Mouse (Mus musculus) limb, embryonic 15.5 days (tissue): Measurements from ENCODE around the gene Pla2g5. TPM values are rescaled to one million over a fixed set of nuclear protein-coding genes. Genes with fewer than 3 reads are reported as not detected.
"Not testable (repeated sequence)": the region's sequence is repeated elsewhere in the genome, so short reads cannot be mapped to it uniquely, and the experiment has no call there.

Source experiments
- ATAC-seq: fragments of 200-750 bp; cut with Nextera tagmentation; 2 replicates; pipeline ENCODE4 v1.8.0; 2017; ENCODE audit warnings: low read depth, moderate TSS enrichment; ENCODE audit not compliant: insufficient number of reproducible peaks, low FRiP score, low TSS enrichment
- H3K27ac ChIP-seq: fragments of 300-500 bp; sonication (generic); 2 replicates; pipeline ENCODE4 v1.5.1; 2015; ENCODE audit warnings: moderate library complexity, mild to moderate bottlenecking, inconsistent platforms
- H3K27me3 ChIP-seq: fragments of 300-500 bp; sonication (generic); 2 replicates; pipeline ENCODE4 v1.6.1; 2015; ENCODE audit warnings: inconsistent platforms
- H3K36me3 ChIP-seq: fragments of 300-500 bp; sonication (generic); 2 replicates; pipeline ENCODE4 v1.6.1; 2015; ENCODE audit warnings: inconsistent platforms
- H3K4me1 ChIP-seq: fragments of 300-500 bp; sonication (generic); 2 replicates; pipeline ENCODE4 v1.6.1; 2015; ENCODE audit warnings: inconsistent platforms
- H3K4me2 ChIP-seq: fragments of 300-500 bp; sonication (generic); 2 replicates; pipeline ENCODE4 v1.6.1; 2015; ENCODE audit warnings: mild to moderate bottlenecking, inconsistent platforms
- H3K4me3 ChIP-seq: fragments of 300-500 bp; sonication (generic); 2 replicates; pipeline ENCODE4 v1.5.1; 2015; ENCODE audit warnings: mild to moderate bottlenecking, inconsistent platforms
- H3K9ac ChIP-seq: fragments of 300-500 bp; sonication (generic); 2 replicates; pipeline ENCODE4 v1.6.1; 2015; ENCODE audit warnings: inconsistent platforms
- H3K9me3 ChIP-seq: fragments of 300-500 bp; sonication (generic); 2 replicates; pipeline ENCODE4 v1.6.1; 2016; ENCODE audit warnings: inconsistent platforms
- WGBS: fragments of 180-500 bp; shearing (Covaris S2); methylation state at CpG from one replicate; pipeline ENCODE4 v1.1.7; 2015; 5-methylcytosine and 5-hydroxymethylcytosine counted together
- polyA plus RNA-seq: library from polyadenylated mRNA; unstranded; fragments of >200 nt; fragmentation: Nextera tagmentation; extraction: Ambion mirVana; gene quantifications from 2 replicates; pipeline ENCODE4 v1.2.1, GENCODE M21; 2015

The Pla2g5 gene
- polyA plus RNA-seq, 1 experiment from 2014 or later, result 1.3 TPM

DNA sequence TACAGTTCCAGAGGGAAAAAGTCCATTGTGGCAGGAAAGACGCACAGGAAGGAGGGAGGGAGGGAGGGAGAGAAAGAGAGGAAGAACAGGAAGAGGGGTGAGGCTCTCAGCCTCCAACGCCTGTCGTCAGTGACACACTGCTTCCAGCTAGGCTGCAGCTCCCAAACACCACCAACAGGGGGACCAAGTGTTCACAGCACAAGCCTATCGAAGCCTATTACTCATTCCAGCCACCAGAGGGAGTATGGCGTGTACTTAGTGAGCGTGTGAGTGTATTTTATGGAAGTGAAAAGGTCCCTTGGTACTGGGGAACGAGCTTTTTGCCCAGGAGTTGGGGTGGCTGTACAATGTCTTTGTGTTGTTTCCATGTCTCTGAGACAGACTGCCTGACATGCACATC, 6.8 kb downstream of the Pla2g5 start:
- Histone ChIP-seq H3K4me1 (0 out of 2 replicates have a peak, but pooled peaks cover 6% of the 10 kb centered on the region), H3K9ac (no peak overlapping the region), H3K9me3 (no peaks in the 10 kb centered on the region), H3K27ac (no peak overlapping the region), H3K4me2 (no peak overlapping the region), H3K27me3 (peaks cover 8% of the 10 kb centered on the region; the same call in 1 of the 2 replicates), H3K4me3 (no peak overlapping the region), H3K36me3 (no peaks in the 10 kb centered on the region)
- no peak for ATAC-seq
- 24% methylated on average over 7 of the region's 7 CpGs for WGBS

- Histone ChIP-seq H3K9me3 (no peaks in the 10 kb centered on the region), H3K4me1 (0 out of 2 replicates have a peak, but pooled peaks cover 6% of the 10 kb centered on the region), H3K9ac (no peak overlapping the region), H3K36me3 (no peaks in the 10 kb centered on the region), H3K4me3 (no peak overlapping the region), H3K4me2 (no peak overlapping the region), H3K27ac (no peak overlapping the region), H3K27me3 (peaks cover 8% of the 10 kb centered on the region; the same call in 1 of the 2 replicates)
- 84% methylated on average over 9 of the region's 9 CpGs for WGBS
- ATAC-seq, result no peak
Observed at GRCm38 (mm10) chr4:138855092-138855632, 8.1 kb downstream of the Pla2g5 start.

DNA sequence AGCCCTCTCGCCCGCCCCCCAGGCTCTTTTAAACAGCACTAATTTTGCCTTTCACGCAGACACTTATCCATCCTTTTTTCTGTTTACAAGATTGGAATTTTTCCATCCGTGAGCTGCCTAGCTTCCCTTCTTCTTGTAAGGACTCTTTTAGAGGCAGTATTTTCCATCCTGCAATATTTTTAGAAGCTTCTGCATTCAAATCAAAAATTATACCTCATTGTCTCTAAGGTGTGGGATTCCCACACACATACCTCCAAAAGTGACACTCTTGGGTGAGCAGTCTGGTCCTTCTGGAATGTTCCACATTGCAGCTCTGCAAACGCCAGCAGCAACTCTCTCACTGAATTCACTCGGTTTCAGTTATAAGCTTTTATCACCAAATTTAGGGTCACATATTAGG, 10.3 kb downstream of the Pla2g5 start:
- H3K4me1 ChIP-seq, result no peaks in the 10 kb centered on the region
- H3K27ac ChIP-seq, result no peak overlapping the region
- no peak overlapping the region for H3K4me2 ChIP-seq
- WGBS, result 61% methylated on average over 6 of the region's 6 CpGs
- no peak overlapping the region for H3K9ac ChIP-seq
- no peaks in the 10 kb centered on the region for H3K9me3 ChIP-seq
- H3K27me3 ChIP-seq, result no peaks in the 10 kb centered on the region
- H3K4me3 ChIP-seq, result no peak overlapping the region
- H3K36me3 ChIP-seq, result no peaks in the 10 kb centered on the region
- no peak for ATAC-seq

DNA sequence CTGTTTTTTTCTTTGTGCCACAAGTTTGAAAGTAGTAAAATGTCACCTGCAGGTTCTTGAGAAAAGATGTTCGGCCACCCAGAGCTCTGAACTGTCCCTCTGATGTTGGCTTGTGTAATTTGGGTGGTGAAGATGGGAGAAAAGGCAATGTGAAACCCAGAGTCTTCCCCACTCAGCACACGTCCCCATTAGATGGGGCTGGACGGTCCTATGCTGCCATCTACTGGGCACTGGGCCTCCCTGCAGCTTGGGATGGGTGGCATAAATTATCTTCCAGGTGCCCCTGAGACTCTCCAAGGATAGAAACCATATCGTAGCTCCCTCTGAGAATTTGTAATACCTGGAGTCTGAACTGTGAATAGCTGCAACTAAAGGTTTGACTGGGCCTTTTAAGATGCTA, 11.8 kb downstream of the Pla2g5 start:
- Histone ChIP-seq H3K27me3 (no peaks in the 10 kb centered on the region), H3K4me3 (no peak overlapping the region), H3K36me3 (no peaks in the 10 kb centered on the region), H3K4me2 (no peak overlapping the region), H3K27ac (no peak overlapping the region), H3K9ac (no peak overlapping the region), H3K9me3 (no peaks in the 10 kb centered on the region), H3K4me1 (no peaks in the 10 kb centered on the region)
- no peak for ATAC-seq
- 2% methylated on average over 4 of the region's 4 CpGs for WGBS

DNA sequence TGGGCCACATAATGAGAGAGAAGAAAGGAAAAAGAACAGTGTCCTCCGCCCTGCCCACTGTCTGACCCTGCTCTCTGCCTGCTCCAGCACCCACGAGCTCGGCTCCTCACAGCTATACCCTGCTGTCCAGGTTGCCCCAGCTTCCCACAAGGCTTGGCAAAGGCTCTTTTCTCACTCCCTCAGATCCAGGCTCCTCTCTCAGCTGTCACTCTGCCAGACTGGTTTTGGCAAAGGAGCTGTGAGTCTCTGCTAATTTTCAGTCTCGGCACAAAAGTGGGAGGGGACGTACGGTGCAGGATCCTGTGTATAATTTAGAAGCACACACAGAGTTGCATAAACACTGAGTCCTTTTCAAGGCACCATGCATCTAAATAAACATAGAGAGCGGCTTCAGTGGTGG, 21.9 kb downstream of the Pla2g5 start:
- Histone ChIP-seq H3K27me3 (no peaks in the 10 kb centered on the region), H3K4me1 (no peaks in the 10 kb centered on the region), H3K9me3 (no peaks in the 10 kb centered on the region; the same call in 1 of the 2 replicates), H3K4me3 (no peak overlapping the region), H3K36me3 (no peaks in the 10 kb centered on the region), H3K27ac (no peak overlapping the region), H3K4me2 (no peak overlapping the region), H3K9ac (no peak overlapping the region)
- 75% methylated on average over 7 of the region's 7 CpGs for WGBS
- no peak for ATAC-seq

GRCm38 (mm10) chr4:138840726-138841125, 22.6 kb downstream of the Pla2g5 start:
- 84% methylated on average over 8 of the region's 8 CpGs for WGBS

GRCm38 (mm10) chr4:138839806-138840205, 23.5 kb downstream of the Pla2g5 start:
- H3K36me3 ChIP-seq, result no peaks in the 10 kb centered on the region
- no peaks in the 10 kb centered on the region for H3K27me3 ChIP-seq
- WGBS, result 65% methylated on average over 6 of the region's 6 CpGs
- no peak overlapping the region for H3K4me2 ChIP-seq
- no peak overlapping the region for H3K4me3 ChIP-seq
- no peaks in the 10 kb centered on the region for H3K4me1 ChIP-seq
- ATAC-seq, result no peak
- no peaks in the 10 kb centered on the region; the same call in 1 of the 2 replicates for H3K9me3 ChIP-seq
- no peak overlapping the region for H3K9ac ChIP-seq
- H3K27ac ChIP-seq, result no peak overlapping the region

More at GRCm38 (mm10) chr4:138840726-138841125, 22.6 kb downstream of the Pla2g5 start:
- H3K27me3 ChIP-seq, result no peaks in the 10 kb centered on the region
- no peaks in the 10 kb centered on the region for H3K4me1 ChIP-seq
- no peaks in the 10 kb centered on the region for H3K36me3 ChIP-seq
- no peak overlapping the region for H3K4me3 ChIP-seq
- no peak overlapping the region for H3K9ac ChIP-seq
- H3K4me2 ChIP-seq, result no peak overlapping the region
- no peak overlapping the region for H3K27ac ChIP-seq
- no peaks in the 10 kb centered on the region; the same call in 1 of the 2 replicates for H3K9me3 ChIP-seq
- no peak for ATAC-seq

GRCm38 (mm10) chr4:138827147-138827546, 36.1 kb downstream of the Pla2g5 start:
- peaks cover 5% of the 10 kb centered on the region; the same call in 1 of the 2 replicates for H3K27me3 ChIP-seq
- H3K4me3 ChIP-seq, result no peak overlapping the region
- no peaks in the 10 kb centered on the region for H3K36me3 ChIP-seq
- 45% methylated on average over 11 of the region's 11 CpGs for WGBS
- no peak overlapping the region for H3K9ac ChIP-seq
- H3K27ac ChIP-seq, result no peak overlapping the region
- peaks cover 21% of the 10 kb centered on the region for H3K4me1 ChIP-seq
- H3K4me2 ChIP-seq, result no peak overlapping the region
- H3K9me3 ChIP-seq, result no peaks in the 10 kb centered on the region
- no peak for ATAC-seq

- no peak for ATAC-seq
- H3K27ac ChIP-seq, result peak overlapping the region; percentile 47
- no peak overlapping the region for H3K9ac ChIP-seq
- H3K4me3 ChIP-seq, result no peak overlapping the region
- no peaks in the 10 kb centered on the region; the same call in 1 of the 2 replicates for H3K27me3 ChIP-seq
- H3K4me1 ChIP-seq, result peaks cover 21% of the 10 kb centered on the region
- no peak overlapping the region for H3K4me2 ChIP-seq
- 16% methylated on average over 18 of the region's 18 CpGs for WGBS
- H3K36me3 ChIP-seq, result no peaks in the 10 kb centered on the region
- H3K9me3 ChIP-seq, result no peaks in the 10 kb centered on the region
Observed at GRCm38 (mm10) chr4:138825751-138826567, 37.3 kb downstream of the Pla2g5 start.

GRCm38 (mm10) chr4:138824660-138825059, 38.6 kb downstream of the Pla2g5 start:
- Histone ChIP-seq H3K27me3 (no peaks in the 10 kb centered on the region; the same call in 1 of the 2 replicates), H3K9ac (no peak overlapping the region), H3K9me3 (no peaks in the 10 kb centered on the region), H3K27ac (no peak overlapping the region), H3K4me2 (no peak overlapping the region), H3K4me1 (peaks cover 17% of the 10 kb centered on the region), H3K36me3 (no peaks in the 10 kb centered on the region), H3K4me3 (no peak overlapping the region)
- no peak for ATAC-seq
- WGBS, result 86% methylated on average over 2 of the region's 2 CpGs

GRCm38 (mm10) chr4:138824161-138824560, 39.1 kb downstream of the Pla2g5 start:
- 76% methylated on average over 2 of the region's 2 CpGs for WGBS

DNA sequence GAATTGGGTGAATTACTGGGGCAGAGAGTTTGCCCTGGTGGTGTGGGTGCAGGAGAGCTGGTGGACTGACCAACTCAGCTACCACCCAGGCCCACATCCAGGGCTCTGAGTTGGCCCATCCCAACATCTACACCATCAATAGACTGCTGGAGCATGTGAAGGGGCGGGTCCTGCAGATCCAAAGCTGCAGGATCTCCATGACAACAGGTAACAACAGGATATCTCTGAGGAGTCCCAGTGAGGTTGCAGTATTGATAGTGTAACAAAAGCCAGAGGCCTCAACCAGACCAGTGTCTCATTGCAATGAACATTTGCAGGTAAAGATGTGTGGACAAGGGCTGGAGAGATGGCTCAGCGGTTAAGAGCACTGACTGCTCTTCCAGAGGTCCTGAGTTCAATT, 42.2 kb downstream of the Pla2g5 start:
- Histone ChIP-seq H3K27ac (no peak overlapping the region), H3K4me2 (no peak overlapping the region), H3K4me3 (no peak overlapping the region), H3K9me3 (no peaks in the 10 kb centered on the region), H3K4me1 (peaks cover 11% of the 10 kb centered on the region), H3K36me3 (no peaks in the 10 kb centered on the region), H3K9ac (no peak overlapping the region), H3K27me3 (no peaks in the 10 kb centered on the region)
- no peak for ATAC-seq
- WGBS, result 90% methylated on average over 2 of the region's 2 CpGs

More at GRCm38 (mm10) chr4:138824161-138824560, 39.1 kb downstream of the Pla2g5 start:
- H3K4me2 ChIP-seq, H3K36me3 ChIP-seq, H3K9ac ChIP-seq, H3K9me3 ChIP-seq, H3K27me3 ChIP-seq, ATAC-seq, H3K27ac ChIP-seq, H3K4me3 ChIP-seq: not testable (repeated sequence)
- H3K4me1 ChIP-seq, result peaks cover 19% of the 10 kb centered on the region
